In genomic region chr6:91779206-91779605, GRCm38 (mm10) we compare ENCODE assay signal across 17 mouse cellular contexts. TPM values are rescaled to one million over a fixed set of nuclear protein-coding genes. Genes with fewer than 3 reads are reported as not detected.
"Had no signal": no experiment of that assay in that cellular context is flagged by ENCODE, and none has a peak within 500 bp of the region (broad histone marks: within the 10 kb centered on the region; RNA-seq: fewer than 3 reads in every experiment).

No protein-coding gene starts in this region.

- H3K27ac ChIP-seq: liver, embryonic 15.5 days; macrophage; midbrain, embryonic 13.5 days; midbrain, embryonic 15.5 days; neural tube, embryonic 12.5 days had no signal

- ATAC-seq: liver, postnatal 0 days; midbrain, embryonic 13.5 days; midbrain, embryonic 15.5 days had no signal

- H3K4me2 ChIP-seq: liver, embryonic 15.5 days; lung, embryonic 14.5 days; midbrain, embryonic 11.5 days; midbrain, embryonic 13.5 days; midbrain, embryonic 15.5 days; neural tube, embryonic 12.5 days had no signal

- H3K4me1 ChIP-seq: liver, embryonic 15.5 days; midbrain, embryonic 15.5 days; neural tube, embryonic 12.5 days had no signal

- DNase-seq: liver, postnatal 0 days; lung, embryonic 14.5 days; right cerebral cortex, postnatal 14 days; spleen, adult 18-20 months; thymus, adult 18-20 months; thymus, postnatal 14 days; thymus, postnatal 36 days had no signal

- H3K4me3 ChIP-seq: liver, embryonic 15.5 days; megakaryocyte, embryonic 14.5 days; midbrain, embryonic 13.5 days; midbrain, embryonic 15.5 days; neural tube, embryonic 12.5 days had no signal

- H3K27me3 ChIP-seq: liver, embryonic 15.5 days; midbrain, embryonic 13.5 days; midbrain, embryonic 15.5 days; neural tube, embryonic 12.5 days had no signal

- H3K9ac ChIP-seq: liver, embryonic 15.5 days; liver, postnatal 0 days; lung, embryonic 14.5 days; midbrain, embryonic 13.5 days; midbrain, embryonic 15.5 days; neural tube, embryonic 12.5 days had no signal

- H3K9me3 ChIP-seq: liver, embryonic 15.5 days; megakaryocyte, embryonic 14.5 days; midbrain, embryonic 13.5 days; midbrain, embryonic 15.5 days; neural tube, embryonic 12.5 days had no signal

- H3K36me3 ChIP-seq: liver, embryonic 15.5 days; midbrain, embryonic 13.5 days; neural tube, embryonic 12.5 days had no signal

RNA-seq across cellular contexts. Expression of gene Grip2, which starts 47.8 kb away (rescaled TPM):
- total RNA-seq: megakaryocyte progenitor cell, adult 5-6 weeks; monocyte, adult 5-6 weeks; neutrophil, adult 5-6 weeks had no signal
- polyA plus RNA-seq: liver, postnatal 0 days; macrophage had no signal
